Mouse (Mus musculus): Measurements from ENCODE around the gene Sypl.

The Sypl gene

DNA sequence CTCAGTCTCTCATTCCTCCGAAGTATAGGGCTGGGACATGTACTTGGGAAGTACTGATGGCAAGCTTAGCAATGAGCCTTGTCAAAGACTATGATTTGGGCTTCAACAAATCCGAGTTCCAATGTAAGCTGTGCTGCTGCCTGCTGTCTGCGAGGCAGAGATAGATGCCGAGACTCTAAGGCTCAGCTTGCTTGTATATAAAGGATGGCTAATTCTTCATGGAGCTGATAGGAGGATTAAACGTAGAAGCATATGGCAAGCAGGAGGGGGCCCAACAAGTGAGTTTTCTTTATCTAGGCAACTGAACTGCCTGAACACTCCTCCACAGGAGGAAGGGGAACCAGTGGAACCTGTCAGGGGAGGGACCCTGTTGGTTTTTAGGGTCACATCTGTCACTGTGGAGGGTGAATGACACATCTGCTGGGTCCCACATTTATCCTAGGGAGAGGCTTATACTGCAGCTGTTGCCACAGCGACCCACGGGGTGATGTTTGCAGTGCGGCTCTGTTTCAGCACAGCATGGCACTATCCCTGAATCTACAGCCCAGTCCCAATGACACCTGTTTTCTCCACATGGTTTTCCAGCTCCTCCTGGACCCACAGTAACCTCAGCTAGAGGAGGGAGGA is 49.8 kb downstream of the Sypl start:
- no peak for DNase-seq (ENCODE audit: low spot score in 2 of 2)

DNA sequence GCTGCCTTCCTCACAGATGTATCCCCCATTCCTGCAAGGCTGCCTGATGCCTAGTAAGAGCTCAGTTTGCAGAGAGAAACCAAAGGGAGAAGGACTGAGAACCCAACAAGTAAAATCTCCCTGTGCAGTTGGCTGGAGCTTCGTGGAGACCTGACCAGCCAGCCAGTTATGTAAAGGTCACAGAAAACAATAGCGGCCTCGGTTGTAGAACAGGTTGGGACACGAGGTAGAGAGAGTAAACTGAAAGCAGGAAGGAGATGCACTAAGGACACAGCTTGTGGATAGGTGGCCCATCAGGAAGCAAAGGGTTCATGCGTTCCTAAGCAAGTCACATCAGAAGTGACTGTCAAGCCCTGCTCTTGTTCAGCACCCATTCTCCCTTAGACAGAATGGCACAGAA is 52.2 kb downstream of the Sypl start:
- no peak for DNase-seq (ENCODE audit: low spot score in 2 of 2)

- no peak for DNase-seq (ENCODE audit: low spot score in 2 of 2)
These were observed 53.5 kb downstream of the Sypl start for GRCm38 (mm10) chr12:33007176-33007575.

GRCm38 (mm10) chr12:33008305-33009110 is 54.8 kb downstream of the Sypl start:
- no peak for DNase-seq (ENCODE audit: low spot score in 2 of 2)

- DNase-seq (ENCODE audit: low spot score in 2 of 2) = no peak
These were observed 55.7 kb downstream of the Sypl start for GRCm38 (mm10) chr12:33009206-33009966.

- peak; percentile 21 to 54 for DNase-seq (ENCODE audit: low spot score in 2 of 2)
These were observed 56.3 kb downstream of the Sypl start for GRCm38 (mm10) chr12:33010026-33010425.

- DNase-seq (ENCODE audit: low spot score in 2 of 2) = no peak
These were observed 60.5 kb downstream of the Sypl start for GRCm38 (mm10) chr12:33014050-33014796.

DNA sequence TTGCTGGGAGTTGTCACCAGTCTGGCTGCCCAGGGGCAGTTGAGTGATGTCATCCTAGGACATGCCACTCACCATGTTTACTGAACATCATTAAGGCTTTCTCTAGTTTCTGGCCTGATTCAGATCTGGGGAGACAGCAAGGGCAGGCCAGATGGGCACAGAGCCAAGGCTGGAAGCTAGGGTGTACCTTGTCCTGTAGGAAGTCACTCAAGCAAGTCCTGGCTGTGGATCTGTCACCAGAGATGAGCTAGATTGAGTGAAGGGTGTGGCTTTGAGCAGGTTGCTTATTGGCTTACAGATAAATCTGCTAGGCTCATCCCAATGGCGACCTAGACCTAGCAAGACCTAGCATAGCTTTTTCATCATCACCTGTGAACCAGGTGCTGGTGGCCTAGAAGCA is 61.4 kb downstream of the Sypl start:
- no peak for DNase-seq (ENCODE audit: low spot score in 2 of 2)

DNA sequence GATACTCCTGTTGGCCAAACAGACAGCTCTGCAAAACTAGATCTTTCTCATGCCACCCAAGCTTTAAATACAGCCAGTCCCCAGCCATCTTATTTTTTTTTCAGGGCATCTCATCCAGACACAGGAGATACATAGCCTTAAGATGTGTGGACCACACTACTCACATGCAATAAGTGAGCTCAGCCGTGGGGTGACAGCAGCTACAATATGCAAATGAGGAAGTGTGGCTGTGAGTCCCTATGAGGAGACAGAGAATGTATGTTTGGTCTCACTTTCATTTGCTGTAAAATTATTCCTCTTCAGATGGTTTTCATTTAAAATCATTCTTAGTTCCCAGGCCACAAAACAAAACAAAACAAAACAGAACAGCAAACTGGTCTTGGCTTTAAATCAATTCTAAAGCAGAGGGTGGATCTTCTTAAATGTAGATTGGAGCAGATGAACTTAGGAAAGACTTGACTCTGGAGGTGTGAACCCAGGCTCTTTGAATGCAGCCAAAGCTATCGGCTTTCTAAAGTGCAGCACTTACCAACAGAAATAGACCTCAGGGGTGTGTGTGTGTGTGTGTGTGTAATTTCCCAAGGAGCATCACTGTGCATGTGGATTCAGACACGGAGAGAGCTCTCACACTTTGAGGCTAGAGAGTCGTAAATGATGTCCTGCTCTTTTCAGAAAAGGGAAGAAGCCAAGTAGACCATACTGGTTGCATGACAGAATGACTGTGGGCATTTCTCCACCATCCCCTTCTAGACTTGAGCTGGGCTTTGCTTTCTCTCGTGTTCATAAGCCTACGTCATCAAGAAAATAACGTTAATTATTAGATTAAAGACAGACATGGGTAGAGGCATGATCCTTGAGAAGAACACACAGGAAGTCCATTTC is 63.4 kb downstream of the Sypl start:
- DNase-seq (ENCODE audit: low spot score in 2 of 2) = no peak

GRCm38 (mm10) chr12:33018601-33019000 is 64.9 kb downstream of the Sypl start:
- no peak for DNase-seq (ENCODE audit: low spot score in 2 of 2)

DNA sequence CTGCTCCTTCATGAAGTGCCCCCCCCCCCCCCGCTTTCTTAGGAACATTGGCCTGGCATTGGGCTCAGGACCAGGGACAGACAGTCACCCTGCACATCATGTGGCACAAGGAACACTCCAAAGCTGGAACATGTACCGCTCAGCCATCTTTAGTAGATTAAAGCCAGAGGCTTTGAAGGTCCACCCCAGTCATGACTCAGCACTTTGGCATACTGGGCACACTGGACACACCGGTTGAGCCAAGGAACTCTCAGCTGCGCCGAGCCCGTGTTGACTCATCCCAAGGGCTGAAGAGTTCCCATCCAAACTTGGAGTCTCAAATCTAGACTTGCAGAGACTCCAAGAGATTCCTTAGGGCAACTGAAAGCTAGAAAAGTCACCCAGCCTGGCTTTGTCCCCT is 66.3 kb downstream of the Sypl start:
- DNase-seq (ENCODE audit: low spot score in 2 of 2) = no peak

DNA sequence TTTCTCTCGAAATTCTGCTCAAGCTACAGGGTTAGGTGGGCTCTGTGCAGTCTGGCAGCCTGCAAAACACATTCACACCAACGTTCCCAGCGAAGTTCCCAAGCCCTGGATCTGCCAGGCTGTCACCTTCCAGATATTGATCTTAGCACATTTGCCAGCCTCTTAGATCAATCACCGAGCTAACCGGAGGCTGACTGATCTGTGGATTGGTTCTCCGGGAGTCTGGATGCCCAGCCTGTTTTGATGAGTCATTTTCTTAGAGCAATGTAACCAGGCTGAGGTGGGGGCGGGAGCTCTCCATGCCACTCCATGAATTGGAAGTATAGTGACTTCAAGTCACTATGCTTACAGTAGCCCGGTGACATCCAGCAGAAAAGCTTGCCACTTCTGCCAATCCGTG is 67.4 kb downstream of the Sypl start:
- no peak for DNase-seq (ENCODE audit: low spot score in 2 of 2)

DNA sequence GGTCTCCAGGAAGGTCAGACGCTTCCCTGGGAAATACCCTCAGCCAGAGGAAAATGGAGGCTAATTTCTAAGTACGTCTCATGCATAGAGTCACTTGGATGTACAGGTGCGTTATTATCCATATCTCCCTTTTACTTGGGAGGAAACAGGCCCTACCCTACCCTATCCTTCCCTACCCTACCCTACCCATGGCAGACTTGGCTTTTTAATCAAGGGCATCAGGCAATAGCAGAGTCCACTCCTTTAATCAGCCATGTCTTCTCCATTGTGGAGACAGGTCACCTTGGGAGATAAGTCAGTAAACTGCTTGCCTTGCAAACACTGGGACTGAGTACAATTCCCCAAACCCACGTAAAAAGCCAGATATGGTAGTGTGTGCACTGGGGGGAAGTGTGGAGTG is 68.1 kb downstream of the Sypl start:
- DNase-seq (ENCODE audit: low spot score in 2 of 2) = no peak

GRCm38 (mm10) chr12:33024524-33024923 is 70.8 kb downstream of the Sypl start:
- no peak for DNase-seq (ENCODE audit: low spot score in 2 of 2)

- peak; percentile 51 to 79 for DNase-seq (ENCODE audit: low spot score in 2 of 2)
These were observed 73.4 kb downstream of the Sypl start for GRCm38 (mm10) chr12:33027093-33027492.

DNA sequence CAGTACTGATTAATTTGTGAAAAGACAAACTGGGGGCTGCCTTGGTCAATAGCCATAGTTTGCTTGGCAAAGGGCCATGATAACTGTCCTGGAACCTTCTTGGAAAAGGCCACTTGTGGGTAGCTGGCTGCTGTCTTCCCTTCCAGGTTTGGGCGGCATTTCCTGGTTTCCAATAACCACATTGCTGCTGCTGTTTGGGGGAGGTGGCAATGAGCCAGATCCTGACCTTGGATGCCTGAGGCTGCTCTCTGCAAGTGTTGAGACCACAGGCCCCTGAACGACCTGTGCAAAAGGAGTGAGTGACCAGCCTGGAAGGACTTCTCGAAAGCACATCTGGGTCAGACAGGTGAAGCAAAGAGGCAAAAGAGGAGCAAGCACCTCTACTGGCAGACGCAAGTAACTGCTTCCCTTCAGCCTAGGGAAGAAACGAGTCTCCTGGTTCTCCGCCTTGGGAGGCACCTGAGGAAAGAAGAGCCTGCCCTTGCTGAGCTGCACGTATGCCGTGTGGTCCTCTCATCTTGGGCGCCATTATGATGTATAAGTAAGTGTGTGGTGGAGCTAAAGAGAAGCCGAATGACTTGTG is 74.5 kb downstream of the Sypl start:
- no peak for DNase-seq (ENCODE audit: low spot score in 2 of 2)

DNA sequence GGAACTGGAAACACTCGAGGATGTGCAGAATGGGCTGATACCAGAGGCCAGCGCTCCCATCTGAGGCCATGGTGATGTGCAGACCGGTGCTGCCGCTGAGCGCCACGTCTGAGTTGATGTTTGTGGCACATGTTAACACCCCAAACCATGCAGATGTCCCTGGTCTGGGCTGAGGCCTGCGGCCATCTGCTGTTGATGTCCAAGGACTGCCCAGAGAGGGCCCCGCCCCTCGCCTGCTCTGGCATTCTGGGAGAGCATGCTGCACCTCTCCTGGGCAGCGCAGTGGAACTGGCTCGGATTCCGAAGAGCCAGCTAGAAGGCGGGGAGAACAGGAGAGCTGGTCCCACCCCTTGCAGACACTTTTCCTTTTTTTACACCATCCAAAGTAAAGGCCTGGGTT is 75.0 kb downstream of the Sypl start:
- no peak for DNase-seq (ENCODE audit: low spot score in 2 of 2)
